Comparison of ENCODE assay signal across 8 mouse cellular contexts in genomic region chr17:31877650-31878141, GRCm38 (mm10). TPM values are rescaled to one million over a fixed set of nuclear protein-coding genes. Genes with fewer than 3 reads are reported as not detected.
DNase-seq lines count a peak whose midpoint lies in the region; ATAC-seq and TF ChIP-seq lines count a peak whose summit lies in the region.
"Had no signal": no experiment of that assay in that cellular context is flagged by ENCODE, and none has a peak within 500 bp of the region (broad histone marks: within the 10 kb centered on the region; RNA-seq: fewer than 3 reads in every experiment).

No protein-coding gene starts in this region.

- H3K36me3 ChIP-seq in lung, embryonic 14.5 days (ENCODE audit: insufficient read depth), result no peaks in the 10 kb centered on the region
- H3K36me3 ChIP-seq in embryonic facial prominence, embryonic 11.5 days (replicated peaks; ENCODE audit: control insufficient read depth, insufficient read depth, low read depth, low read length), result no peaks in the 10 kb centered on the region
- H3K36me3 ChIP-seq: liver, embryonic 15.5 days had no signal

- H3K9ac ChIP-seq in lung, embryonic 14.5 days, result 0 out of 2 replicates have a peak overlapping the region, but pooled peaks have one; percentile 0
- no peak overlapping the region for H3K9ac ChIP-seq in embryonic facial prominence, embryonic 11.5 days (replicated peaks; ENCODE audit: low read length)
- H3K9ac ChIP-seq: liver, embryonic 15.5 days had no signal

- H3K4me2 ChIP-seq in lung, embryonic 14.5 days, result no peak overlapping the region
- no peak overlapping the region for H3K4me2 ChIP-seq in embryonic facial prominence, embryonic 11.5 days (ENCODE audit: low read depth, low read length)
- H3K4me2 ChIP-seq: liver, embryonic 15.5 days had no signal

- H3K27ac ChIP-seq in lung, embryonic 14.5 days (ENCODE audit: low read depth), result peak overlapping the region; percentile 60; the same call in 1 of the 2 replicates
- peak overlapping the region; percentile 14; the same call in 1 of the 2 replicates for H3K27ac ChIP-seq in embryonic facial prominence, embryonic 11.5 days (replicated peaks; ENCODE audit: low read depth, low read length)
- H3K27ac ChIP-seq: liver, embryonic 15.5 days had no signal

- intact Hi-C loops in left cerebral cortex, postnatal 25 days (cut with DNase I), result loop anchor here (1.0 kb wide), 2 partner anchors 22 to 146 kb away; partner anchors contain the start of gene Sik1

- H3K4me3 ChIP-seq in lung, embryonic 14.5 days (ENCODE audit: low read depth, low read length), result no peak overlapping the region
- H3K4me3 ChIP-seq in embryonic facial prominence, embryonic 11.5 days (ENCODE audit: low read depth, low read length), result no peak overlapping the region
- H3K4me3 ChIP-seq: liver, embryonic 15.5 days had no signal

- peak; percentile 54 for DNase-seq in lung, embryonic 14.5 days
- DNase-seq in lung, postnatal 25 days (ENCODE audit: low spot score), result no peak
- DNase-seq in embryonic facial prominence, embryonic 11.5 days (ENCODE audit: low spot score), result no peak
- DNase-seq in frontal cortex, adult 2 months (ENCODE audit: extremely low spot score in 1 of 2, low spot score in 1 of 2), result peak; percentile 70 to 83
- peak; percentile 74 to 96 for DNase-seq in left cerebral cortex, postnatal 25 days (ENCODE audit: low spot score in 2 of 2)
- DNase-seq in yolk sac, embryonic 10.5 days (ENCODE audit: low spot score), result no peak
- DNase-seq in cerebellum, adult 11-12 months, result no peak

- WGBS in lung, embryonic 14.5 days, result 31% methylated on average over 14 of the region's 14 CpGs
- 59% methylated on average over 14 of the region's 14 CpGs for WGBS in embryonic facial prominence, embryonic 11.5 days

- no peaks in the 10 kb centered on the region for H3K27me3 ChIP-seq in lung, embryonic 14.5 days (ENCODE audit: insufficient read depth, low read length)
- H3K27me3 ChIP-seq in embryonic facial prominence, embryonic 11.5 days (ENCODE audit: control insufficient read depth, insufficient read depth, low read length), result no peaks in the 10 kb centered on the region
- H3K27me3 ChIP-seq: liver, embryonic 15.5 days had no signal

- ATAC-seq in lung, embryonic 14.5 days (ENCODE audit: insufficient read depth), result peak; percentile 32; the same call in 1 of the 2 replicates
- ATAC-seq in embryonic facial prominence, embryonic 11.5 days (replicated peaks; ENCODE audit: insufficient number of reproducible peaks, low FRiP score, low TSS enrichment, low read depth), result no peak

- peaks cover 13% of the 10 kb centered on the region for H3K4me1 ChIP-seq in lung, embryonic 14.5 days (ENCODE audit: insufficient read depth)
- H3K4me1 ChIP-seq in embryonic facial prominence, embryonic 11.5 days (ENCODE audit: control insufficient read depth, insufficient read depth, low read length), result no peaks in the 10 kb centered on the region

- TF ChIP-seq CTCF in lung, embryonic 14.5 days (IDR thresholded peaks at IDR 0.05; ENCODE audit: low read depth), result 0 out of 2 replicates have a peak, but pooled peaks have one; percentile 1

- no peaks in the 10 kb centered on the region for H3K9me3 ChIP-seq in lung, embryonic 14.5 days (ENCODE audit: low read depth, low read length)
- H3K9me3 ChIP-seq in embryonic facial prominence, embryonic 11.5 days (replicated peaks; ENCODE audit: control insufficient read depth, low read length), result no peaks in the 10 kb centered on the region
- H3K9me3 ChIP-seq: liver, embryonic 15.5 days had no signal

RNA-seq across cellular contexts. Expression of gene Sik1, which starts 22.1 kb away (rescaled TPM):
- 25.0 and 26.2 TPM in 2 replicates for polyA plus RNA-seq in lung, embryonic 14.5 days (2014; fragmentation: Nextera tagmentation; extraction: Ambion mirVana)
- 10.5 and 14.0 TPM in 2 replicates for polyA plus RNA-seq in embryonic facial prominence, embryonic 11.5 days (2014; fragmentation: Nextera tagmentation; extraction: Ambion mirVana)
- 14.1 and 18.7 TPM in 2 replicates for polyA plus RNA-seq in frontal cortex, adult 2 months (2012; rRNA removed)
- 10 to 100 TPM; 20.2 to 20.9 TPM for total RNA-seq in left cerebral cortex, postnatal 25 days (2021)

Comparison
In these comparisons a context has a peak if more than half of its experiments do, and no peak if none do; other contexts are left out.
1. DNase-seq: peak in lung, embryonic 14.5 days (single experiment), frontal cortex, adult 2 months (2 of 2) and left cerebral cortex, postnatal 25 days (2 of 2); none in lung, postnatal 25 days (single experiment), embryonic facial prominence, embryonic 11.5 days (single experiment), yolk sac, embryonic 10.5 days (single experiment) and cerebellum, adult 11-12 months (single experiment).